ENCODE assay signal across 16 mouse cellular contexts in the genomic region with DNA sequence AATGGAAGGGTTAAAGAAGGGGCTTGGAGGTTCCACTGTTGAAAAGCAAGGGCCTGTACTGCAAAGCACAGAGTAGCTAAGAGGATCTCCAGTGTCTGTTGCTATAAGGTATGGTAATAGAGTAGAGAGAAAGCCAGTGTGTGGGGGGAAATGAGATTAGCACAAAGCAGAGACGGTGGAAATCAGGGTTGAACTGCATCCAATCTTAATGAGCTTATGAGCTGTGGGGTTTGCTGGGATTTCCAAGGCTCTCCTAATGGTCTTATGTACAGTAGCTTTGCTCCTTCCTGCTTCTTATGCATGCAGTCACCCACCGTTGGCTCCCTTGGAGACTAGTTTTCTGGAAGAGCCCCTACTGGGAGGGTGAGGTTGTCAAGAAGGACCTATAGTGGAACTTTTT.
"Had no signal": no experiment of that assay in that cellular context is flagged by ENCODE, and none has a peak within 500 bp of the region (broad histone marks: within the 10 kb centered on the region; RNA-seq: fewer than 3 reads in every experiment).

No protein-coding gene starts in this region.

- DNase-seq: kidney, adult 2 months; kidney, postnatal 25 days; layer of hippocampus, postnatal 36 days; liver, embryonic 13.5 days; lung, postnatal 36 days; midbrain, embryonic 14.5 days; right cerebral cortex, adult 18-20 months; right cerebral cortex, postnatal 25 days; spleen, adult 18-20 months; thymus, postnatal 25 days had no signal

- H3K9ac ChIP-seq: liver, embryonic 13.5 days; stomach, embryonic 15.5 days had no signal

- H3K27ac ChIP-seq: kidney, postnatal 0 days; layer of hippocampus, adult 2 months; left cerebral cortex, adult 2 months; liver, embryonic 13.5 days; stomach, embryonic 15.5 days had no signal

- H3K4me3 ChIP-seq: layer of hippocampus, adult 2 months; left cerebral cortex, adult 2 months; liver, embryonic 13.5 days; stomach, embryonic 15.5 days had no signal

- H3K4me2 ChIP-seq: liver, embryonic 13.5 days; midbrain, embryonic 11.5 days; stomach, embryonic 15.5 days had no signal

- H3K9me3 ChIP-seq: liver, embryonic 13.5 days; stomach, embryonic 15.5 days had no signal

- H3K4me1 ChIP-seq: liver, embryonic 13.5 days; stomach, embryonic 15.5 days had no signal

- H3K27me3 ChIP-seq: liver, embryonic 13.5 days; stomach, embryonic 15.5 days had no signal

- ATAC-seq: intestine, postnatal 0 days had no signal
